8 mouse cellular contexts compared by ENCODE assay signal in the genomic region with DNA sequence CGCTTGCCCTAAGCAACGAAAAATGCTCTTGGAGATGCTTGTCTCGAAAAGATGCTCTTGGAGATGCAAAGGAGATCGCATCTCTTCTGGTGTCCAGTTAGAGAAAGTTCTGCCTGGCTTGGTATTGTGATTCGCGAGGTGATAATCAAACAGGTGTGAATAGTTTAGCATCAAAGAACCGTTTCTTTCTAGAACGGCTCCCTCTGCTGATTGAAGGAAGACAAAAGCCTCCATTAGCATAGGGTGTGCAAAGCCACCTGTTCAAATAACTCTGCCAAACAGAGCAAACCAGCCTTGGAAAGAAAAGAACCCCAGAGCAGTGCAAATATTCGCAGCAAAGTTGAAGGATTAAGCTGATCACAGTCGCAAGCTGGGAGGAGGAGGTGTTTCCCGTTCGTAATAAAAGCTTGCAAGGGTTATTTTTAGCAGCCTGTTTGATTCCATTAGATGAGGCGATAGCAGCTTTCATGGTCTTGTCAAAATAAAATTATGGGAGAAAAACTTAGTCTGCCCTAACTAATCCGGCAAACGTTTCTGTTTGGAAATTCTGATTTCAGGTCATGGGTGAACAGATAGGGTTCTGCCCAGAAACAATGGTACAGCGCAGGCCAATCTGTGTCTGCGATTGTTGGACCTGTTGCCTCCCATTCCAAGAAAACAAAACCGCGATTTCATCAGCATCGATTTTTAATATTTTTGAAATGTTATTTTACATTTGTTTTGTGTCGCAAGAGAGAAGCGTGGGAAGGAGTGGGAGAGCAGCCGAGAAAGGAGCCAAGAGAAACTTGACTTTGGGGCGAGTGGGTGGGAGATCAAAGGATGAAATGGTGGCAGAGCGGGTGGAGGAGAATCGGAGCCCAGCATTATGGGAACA.
DNase-seq lines count a peak whose midpoint lies in the region; ATAC-seq and TF ChIP-seq lines count a peak whose summit lies in the region.

No protein-coding gene starts in this region.

- peak overlapping the region; percentile 96 for H3K4me2 ChIP-seq in intestine, embryonic 15.5 days (replicated peaks)
- H3K4me2 ChIP-seq in midbrain, postnatal 0 days (ENCODE audit: low read depth, low read length, poor library complexity, severe bottlenecking), result peak overlapping the region; percentile 96

- H3K27ac ChIP-seq in intestine, embryonic 15.5 days, result no peak overlapping the region
- no peak overlapping the region for H3K27ac ChIP-seq in midbrain, postnatal 0 days (ENCODE audit: low read depth, low read length)
- H3K27ac ChIP-seq in cerebellum, adult 2 months (ENCODE audit: insufficient read depth, low read length), result no peak overlapping the region

- no peak for ATAC-seq in megakaryocyte, adult 5-6 weeks (ENCODE audit: poor library complexity, severe bottlenecking)
- ATAC-seq in intestine, embryonic 15.5 days, result peak; percentile 76
- ATAC-seq in midbrain, postnatal 0 days (ENCODE audit: low FRiP score), result no peak

- DNase-seq in embryo, embryonic 11 days, result peak; percentile 54
- DNase-seq in embryo, embryonic 10 days (ENCODE audit: low spot score), result no peak
- DNase-seq in midbrain, postnatal 0 days (ENCODE audit: low spot score), result peak; percentile 73
- DNase-seq in thymus, adult 18-20 months, result no peak
- no peak for DNase-seq in cerebellum, adult 2 months

- peaks cover 17% of the 10 kb centered on the region for H3K9me3 ChIP-seq in megakaryocyte, embryonic 14.5 days
- H3K9me3 ChIP-seq in intestine, embryonic 15.5 days, result no peaks in the 10 kb centered on the region
- H3K9me3 ChIP-seq in midbrain, postnatal 0 days (ENCODE audit: low read length), result no peaks in the 10 kb centered on the region

- H3K36me3 ChIP-seq in megakaryocyte, embryonic 14.5 days (replicated peaks; ENCODE audit: low read length), result no peaks in the 10 kb centered on the region
- H3K36me3 ChIP-seq in intestine, embryonic 15.5 days, result no peaks in the 10 kb centered on the region
- H3K36me3 ChIP-seq in midbrain, postnatal 0 days (ENCODE audit: insufficient read depth, low read length), result no peaks in the 10 kb centered on the region

- peaks cover 39% of the 10 kb centered on the region for H3K27me3 ChIP-seq in megakaryocyte, embryonic 14.5 days (replicated peaks)
- H3K27me3 ChIP-seq in intestine, embryonic 15.5 days (replicated peaks), result peaks cover 22% of the 10 kb centered on the region
- peaks cover 6% of the 10 kb centered on the region; the same call in 1 of the 2 replicates for H3K27me3 ChIP-seq in midbrain, postnatal 0 days (ENCODE audit: insufficient read depth, low read length)
- no peaks in the 10 kb centered on the region; the same call in 1 of the 2 replicates for H3K27me3 ChIP-seq in cerebellum, adult 2 months (ENCODE audit: control insufficient read depth, insufficient read depth, low read length)

- peaks cover 8% of the 10 kb centered on the region for H3K4me1 ChIP-seq in megakaryocyte, embryonic 14.5 days
- H3K4me1 ChIP-seq in intestine, embryonic 15.5 days (replicated peaks), result peaks cover 5% of the 10 kb centered on the region; the same call in 1 of the 2 replicates
- no peaks in the 10 kb centered on the region; the same call in 1 of the 2 replicates for H3K4me1 ChIP-seq in midbrain, postnatal 0 days (ENCODE audit: insufficient read depth, low read length)
- H3K4me1 ChIP-seq in cerebellum, adult 2 months (ENCODE audit: control insufficient read depth, insufficient read depth, low read length), result no peaks in the 10 kb centered on the region

- TF ChIP-seq CTCF in midbrain, postnatal 0 days (IDR thresholded peaks at IDR 0.05), result peak; percentile 52
- no peak for TF ChIP-seq CTCF in cerebellum, adult 2 months (IDR thresholded peaks at IDR 0.05; ENCODE audit: borderline replicate concordance, insufficient read depth, low read depth, low read length)

- H3K4me3 ChIP-seq in megakaryocyte, embryonic 14.5 days (replicated peaks), result peak overlapping the region; percentile 83
- H3K4me3 ChIP-seq in intestine, embryonic 15.5 days (replicated peaks), result peak overlapping the region; percentile 48
- peak overlapping the region; percentile 52 for H3K4me3 ChIP-seq in midbrain, postnatal 0 days (ENCODE audit: low read depth, low read length)
- no peak overlapping the region for H3K4me3 ChIP-seq in cerebellum, adult 2 months (replicated peaks; ENCODE audit: insufficient read depth, low read depth, low read length)

- TF ChIP-seq POLR2A in cerebellum, adult 2 months (IDR thresholded peaks at IDR 0.05; ENCODE audit: borderline replicate concordance, insufficient read depth, low read length), result no peak

- 0 out of 2 replicates have a peak overlapping the region, but pooled peaks have one; percentile 17 for H3K9ac ChIP-seq in intestine, embryonic 15.5 days
- peak overlapping the region; percentile 44; the same call in 1 of the 2 replicates for H3K9ac ChIP-seq in midbrain, postnatal 0 days (replicated peaks; ENCODE audit: low read length, poor library complexity, severe bottlenecking)

- WGBS in intestine, embryonic 15.5 days, result 18% methylated on average over 26 of the region's 26 CpGs
- WGBS in midbrain, postnatal 0 days, result 10% methylated on average over 26 of the region's 26 CpGs
- WGBS in cerebellum, adult 2 months, result 15% methylated on average over 26 of the region's 26 CpGs

Comparison
In these comparisons a context has a peak if more than half of its experiments do, and no peak if none do; other contexts are left out.
1. DNase-seq: peak in embryo, embryonic 11 days (single experiment) and midbrain, postnatal 0 days (single experiment); none in embryo, embryonic 10 days (single experiment), thymus, adult 18-20 months (0 of 2) and cerebellum, adult 2 months (0 of 2).